Mouse (Mus musculus): Measurements from ENCODE around the gene Smpdl3b.
A peak's percentile ranks its signal among the peaks of the same experiment; 100 is the strongest.

The Smpdl3b gene

GRCm38 (mm10) chr4:132733071-132733770 lies 23.8 kb downstream of the Smpdl3b start:
- DNase-seq (ENCODE audit: low read depth) = no peak

- DNase-seq (ENCODE audit: low read depth) = peak; percentile 78
Measured at GRCm38 (mm10) chr4:132732148-132732684, 24.8 kb downstream of the Smpdl3b start, which contains the start of gene Xkr8. Gene Xkr8, minus strand, starts transcription at chr4:132732546.

- no peak for DNase-seq (ENCODE audit: low read depth)
Measured at GRCm38 (mm10) chr4:132731616-132732015, 25.4 kb downstream of the Smpdl3b start.

GRCm38 (mm10) chr4:132728233-132728632 lies 28.8 kb downstream of the Smpdl3b start:
- no peak for DNase-seq (ENCODE audit: low read depth)

- no peak for DNase-seq (ENCODE audit: low read depth)
Measured at GRCm38 (mm10) chr4:132718251-132718650, 38.8 kb downstream of the Smpdl3b start.

- DNase-seq (ENCODE audit: low read depth) = no peak
Measured at GRCm38 (mm10) chr4:132713181-132713580, 43.9 kb downstream of the Smpdl3b start.

GRCm38 (mm10) chr4:132706885-132707284 lies 50.2 kb downstream of the Smpdl3b start:
- no peak for DNase-seq (ENCODE audit: low read depth)

- DNase-seq (ENCODE audit: low read depth) = no peak
Measured at GRCm38 (mm10) chr4:132702076-132702475, 55.0 kb downstream of the Smpdl3b start.

GRCm38 (mm10) chr4:132693366-132693765 lies 63.7 kb downstream of the Smpdl3b start:
- no peak for DNase-seq (ENCODE audit: low read depth)

- no peak for DNase-seq (ENCODE audit: low read depth)
Measured at GRCm38 (mm10) chr4:132689634-132690033, 67.4 kb downstream of the Smpdl3b start.

Data from c-Kit-positive CD71-negative TER-119-negative erythroid progenitor cells, embryonic 14.5 days (primary cell).